ENCODE assay signal across 17 mouse cellular contexts in genomic region chr8:119986174-119986573, GRCm38 (mm10). TPM values are rescaled to one million over a fixed set of nuclear protein-coding genes. Genes with fewer than 3 reads are reported as not detected.
"Had no signal": no experiment of that assay in that cellular context is flagged by ENCODE, and none has a peak within 500 bp of the region (broad histone marks: within the 10 kb centered on the region; RNA-seq: fewer than 3 reads in every experiment).

No protein-coding gene starts in this region.

- DNase-seq: kidney, adult 18-20 months; kidney, adult 9 months; kidney, postnatal 14 days; kidney, postnatal 4 days; layer of hippocampus, adult 9-11 months; liver; lung, adult 18-20 months; lung, postnatal 10 days; lung, postnatal 36 days; midbrain, embryonic 14.5 days; retina, postnatal 1 day; right cerebral cortex, postnatal 25 days; spleen, adult 18-20 months; thymus, adult 18-20 months; thymus, postnatal 36 days had no signal

- ATAC-seq: liver, embryonic 12.5 days had no signal

RNA-seq across cellular contexts. Expression of gene Crispld2, which starts 6.1 kb away (rescaled TPM):
- total RNA-seq: megakaryocyte-erythroid progenitor cell, adult 5-6 weeks had no signal
